18 mouse cellular contexts compared by ENCODE assay signal in the genomic region with DNA sequence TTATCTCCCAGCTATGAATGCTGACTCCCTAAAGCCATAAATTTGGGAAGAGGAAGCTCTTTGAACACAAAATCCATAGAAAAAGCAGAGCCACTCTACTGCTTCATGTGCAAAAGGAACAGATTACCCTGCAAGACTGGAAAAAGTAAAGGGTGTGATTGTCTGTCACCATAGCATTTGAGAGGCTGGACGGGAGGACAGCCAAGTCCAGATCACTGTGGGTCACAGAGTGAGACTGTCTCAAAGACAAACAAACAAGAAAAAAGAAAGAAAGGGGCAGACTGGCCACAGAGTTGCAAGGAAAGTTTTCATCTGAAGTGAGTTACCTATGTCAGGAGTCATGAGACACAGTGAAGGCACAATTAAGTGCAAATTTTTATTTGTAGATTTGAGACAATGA.
A peak's percentile ranks its signal among the peaks of the same experiment; 100 is the strongest.
DNase-seq lines count a peak whose midpoint lies in the region; ATAC-seq and TF ChIP-seq lines count a peak whose summit lies in the region.
"Had no signal": no experiment of that assay in that cellular context is flagged by ENCODE, and none has a peak within 500 bp of the region (broad histone marks: within the 10 kb centered on the region; RNA-seq: fewer than 3 reads in every experiment).

No protein-coding gene starts in this region.

- ATAC-seq in lung, embryonic 14.5 days (ENCODE audit: insufficient read depth): no peak
- ATAC-seq in heart, embryonic 14.5 days (ENCODE audit: insufficient number of reproducible peaks, insufficient read depth, low FRiP score, low read depth): no peak

- no peak overlapping the region for H3K9ac ChIP-seq in lung, embryonic 14.5 days
- no peak overlapping the region for H3K9ac ChIP-seq in heart, embryonic 14.5 days (ENCODE audit: low read length)
- H3K9ac ChIP-seq: limb, embryonic 15.5 days had no signal

- H3K27ac ChIP-seq in lung, embryonic 14.5 days (ENCODE audit: low read depth): peak overlapping the region; percentile 48; the same call in 1 of the 2 replicates
- H3K27ac ChIP-seq in heart, embryonic 14.5 days (replicated peaks in 1 of 2; ENCODE audit: control insufficient read depth in 1 of 2, insufficient read depth in 1 of 2, low read depth in 2 of 2, low read length in 2 of 2): peak overlapping the region; percentile 50 to 76; a peak in 3 of 4 replicates
- H3K27ac ChIP-seq: embryonic facial prominence, embryonic 10.5 days; limb, embryonic 15.5 days had no signal

- no peak overlapping the region for H3K4me2 ChIP-seq in lung, embryonic 14.5 days
- no peak overlapping the region for H3K4me2 ChIP-seq in heart, embryonic 14.5 days (ENCODE audit: low read length)
- H3K4me2 ChIP-seq: limb, embryonic 15.5 days had no signal

- H3K27me3 ChIP-seq in lung, embryonic 14.5 days (ENCODE audit: insufficient read depth, low read length): no peaks in the 10 kb centered on the region
- no peaks in the 10 kb centered on the region for H3K27me3 ChIP-seq in heart, embryonic 14.5 days (ENCODE audit: control insufficient read depth, insufficient read depth, low read length)
- H3K27me3 ChIP-seq: limb, embryonic 15.5 days had no signal

- 28% methylated on average over 1 of the region's 1 CpGs for WGBS in lung, embryonic 14.5 days
- 26% methylated on average over 1 of the region's 1 CpGs for WGBS in heart, embryonic 14.5 days

- no peak for TF ChIP-seq CTCF in lung, embryonic 14.5 days (IDR thresholded peaks at IDR 0.05; ENCODE audit: low read depth)

- peak; percentile 31 to 46 for DNase-seq in heart, adult 18-20 months
- no peak for DNase-seq in heart, adult 8-10 months (ENCODE audit: low spot score)
- peak; percentile 52 for DNase-seq in lung, embryonic 14.5 days
- no peak for DNase-seq in lung, adult 18-20 months
- DNase-seq in lung, postnatal 36 days: peak; percentile 6
- no peak for DNase-seq in layer of hippocampus, adult 11-12 months (ENCODE audit: low spot score)
- no peak for DNase-seq in layer of hippocampus, adult 8-10 months (ENCODE audit: low spot score in 2 of 2)
- DNase-seq: cerebellum, adult 11 months; cerebellum, postnatal 36 days; gastrocnemius, postnatal 25 days; kidney, adult 8-10 months; layer of hippocampus, adult 9-11 months; midbrain, embryonic 14.5 days; right cerebral cortex, adult 18-20 months; thymus, postnatal 36 days had no signal

- H3K4me3 ChIP-seq in lung, embryonic 14.5 days (ENCODE audit: low read depth, low read length): no peak overlapping the region
- H3K4me3 ChIP-seq in heart, embryonic 14.5 days (ENCODE audit: control insufficient read depth in 1 of 2, insufficient read depth in 1 of 2, low read depth in 1 of 2, low read length in 2 of 2): no peak overlapping the region
- H3K4me3 ChIP-seq: embryonic facial prominence, embryonic 10.5 days; limb, embryonic 15.5 days had no signal

- H3K9me3 ChIP-seq in lung, embryonic 14.5 days (ENCODE audit: low read depth, low read length): no peaks in the 10 kb centered on the region; the same call in 1 of the 2 replicates
- no peaks in the 10 kb centered on the region for H3K9me3 ChIP-seq in heart, embryonic 14.5 days (ENCODE audit: control insufficient read depth, low read length)
- H3K9me3 ChIP-seq: embryonic facial prominence, embryonic 10.5 days; limb, embryonic 15.5 days had no signal

- H3K4me1 ChIP-seq in lung, embryonic 14.5 days (ENCODE audit: insufficient read depth): peaks cover 14% of the 10 kb centered on the region
- peaks cover 20 to 48% of the 10 kb centered on the region in 2 experiments for H3K4me1 ChIP-seq in heart, embryonic 14.5 days (ENCODE audit: control insufficient read depth in 2 of 2, insufficient read depth in 2 of 2, low read length in 2 of 2)
- H3K4me1 ChIP-seq: embryonic facial prominence, embryonic 10.5 days had no signal

- no peaks in the 10 kb centered on the region for H3K36me3 ChIP-seq in lung, embryonic 14.5 days (ENCODE audit: insufficient read depth)
- no peaks in the 10 kb centered on the region for H3K36me3 ChIP-seq in heart, embryonic 14.5 days (ENCODE audit: control insufficient read depth, insufficient read depth, low read length)
- H3K36me3 ChIP-seq: embryonic facial prominence, embryonic 10.5 days; limb, embryonic 15.5 days had no signal

Comparison
In these comparisons a context has a peak if more than half of its experiments do, and no peak if none do; other contexts are left out.
1. DNase-seq: peak in heart, adult 18-20 months (2 of 2), lung, embryonic 14.5 days (single experiment) and lung, postnatal 36 days (single experiment); none in heart, adult 8-10 months (single experiment), lung, adult 18-20 months (0 of 2), layer of hippocampus, adult 11-12 months (single experiment) and layer of hippocampus, adult 8-10 months (0 of 2).